Mouse (Mus musculus) MEL (cell line): ENCODE measurements around the gene S100a13. TPM values are rescaled to one million over a fixed set of nuclear protein-coding genes. Genes with fewer than 3 reads are reported as not detected.

Experiments
- DNase-seq: peaks from one replicate; pipeline ENCODE4 v3.0.0; 2011; ENCODE audit warnings: low read depth, low spot score
- H3K27ac ChIP-seq: 2 replicates; pipeline ENCODE4 v1.5.1; 2012; ENCODE audit warnings: low read depth, mild to moderate bottlenecking, control low read depth, low read length, moderate library complexity; ENCODE audit not compliant: control insufficient read depth
- H3K27me3 ChIP-seq, 2 experiments: fragments of 150-350 bp in 1 of 2; sonication (generic) in 1 of 2; 2 replicates each; pipeline ENCODE4 v1.6.1; 2012; ENCODE audit warnings: low read length in 2 of 2, mild to moderate bottlenecking in 2 of 2, improper control_type of control experiment in 1 of 2, moderate library complexity in 1 of 2; ENCODE audit not compliant: insufficient read depth in 2 of 2, control insufficient read depth in 1 of 2
- H3K36me3 ChIP-seq, 2 experiments: 2 replicates each; pipeline ENCODE4 v1.6.1; 2012 to 2014; ENCODE audit warnings: low read length in 2 of 2, improper control_type of control experiment in 1 of 2, inconsistent platforms in 1 of 2, mild to moderate bottlenecking in 1 of 2; ENCODE audit not compliant: insufficient read depth in 2 of 2, control insufficient read depth in 1 of 2
- H3K4me1 ChIP-seq, 2 experiments: fragments of 150-350 bp in 1 of 2; sonication (generic) in 1 of 2; 2 replicates each; pipeline ENCODE4 v1.6.1; 2012; ENCODE audit warnings: low read length in 2 of 2, improper control_type of control experiment in 1 of 2, mild to moderate bottlenecking in 1 of 2; ENCODE audit not compliant: insufficient read depth in 2 of 2, control insufficient read depth in 1 of 2
- H3K4me3 ChIP-seq, 2 experiments: fragments of 150-350 bp in 1 of 2; sonication (generic) in 1 of 2; 2 replicates each; pipeline ENCODE4 v1.5.1; 2012; ENCODE audit warnings: low read depth in 2 of 2, low read length in 2 of 2, mild to moderate bottlenecking in 2 of 2, moderate library complexity in 2 of 2, control low read depth in 1 of 2, improper control_type of control experiment in 1 of 2; ENCODE audit not compliant: control insufficient read depth in 1 of 2, insufficient read depth in 1 of 2
- H3K79me2 ChIP-seq: 2 replicates; pipeline ENCODE4 v1.6.1; 2012; ENCODE audit warnings: mild to moderate bottlenecking, low read length, moderate library complexity; ENCODE audit not compliant: control insufficient read depth, poor library complexity, insufficient read depth
- H3K9ac ChIP-seq: 2 replicates; pipeline ENCODE4 v1.6.1; 2012; ENCODE audit warnings: low read depth, mild to moderate bottlenecking, control low read depth, low read length, moderate library complexity; ENCODE audit not compliant: control insufficient read depth, poor library complexity, severe bottlenecking
- H3K9me3 ChIP-seq: fragments of 150-350 bp; sonication (generic); replicated peaks from 2 replicates; pipeline ENCODE4 v1.6.1; 2012; ENCODE audit warnings: mild to moderate bottlenecking, low read length, improper control_type of control experiment, moderate library complexity; ENCODE audit not compliant: insufficient read depth
- CHD1 ChIP-seq: IDR thresholded peaks from 2 replicates; pipeline ENCODE4 v1.6.1; 2012; ENCODE audit warnings: low read depth, mild to moderate bottlenecking, inconsistent platforms, low read length, improper control_type of control experiment
- CHD2 ChIP-seq: IDR thresholded peaks from 2 replicates; pipeline ENCODE4 v1.6.1; 2011; ENCODE audit warnings: low read length, improper control_type of control experiment
- E2F4 ChIP-seq: IDR thresholded peaks from 2 replicates; pipeline ENCODE4 v1.6.1; 2011; ENCODE audit warnings: low read depth, low read length, improper control_type of control experiment, borderline replicate concordance
- ELF1 ChIP-seq: IDR thresholded peaks from 2 replicates; pipeline ENCODE4 v1.6.1; 2014; ENCODE audit warnings: low read depth, mild to moderate bottlenecking, inconsistent platforms, low read length, improper control_type of control experiment, moderate library complexity
- EP300 ChIP-seq, 2 experiments: IDR thresholded peaks; 2 replicates each; pipeline ENCODE4 v1.6.1; 2011; ENCODE audit warnings: improper control_type of control experiment in 2 of 2, low read length in 2 of 2, low read depth in 1 of 2, mild to moderate bottlenecking in 1 of 2
- ETS1 ChIP-seq: IDR thresholded peaks from 2 replicates; pipeline ENCODE4 v1.6.1; 2012; ENCODE audit warnings: low read depth, mild to moderate bottlenecking, inconsistent platforms, low read length, improper control_type of control experiment, moderate library complexity
- GABPA ChIP-seq: IDR thresholded peaks from 2 replicates; pipeline ENCODE4 v1.6.1; 2012; ENCODE audit warnings: low read depth, mild to moderate bottlenecking, inconsistent platforms, low read length, improper control_type of control experiment, moderate library complexity
- GATA1 ChIP-seq: IDR thresholded peaks from 2 replicates; pipeline ENCODE4 v1.6.1; 2011; ENCODE audit warnings: low read depth, low read length, improper control_type of control experiment
- HCFC1 ChIP-seq: IDR thresholded peaks from 2 replicates; pipeline ENCODE4 v1.6.1; 2012; ENCODE audit warnings: low read depth, mild to moderate bottlenecking, inconsistent platforms, low read length, improper control_type of control experiment, moderate library complexity
- JUND ChIP-seq: IDR thresholded peaks from 2 replicates; pipeline ENCODE4 v1.6.1; 2011; ENCODE audit warnings: low read depth, mild to moderate bottlenecking, improper control_type of control experiment, low read length
- KAT2A ChIP-seq: conservative IDR thresholded peaks from 2 replicates; pipeline ENCODE4 v1.6.1; 2012; ENCODE audit warnings: low read depth, low read length, improper control_type of control experiment, inconsistent platforms
- MAFK ChIP-seq: IDR thresholded peaks from 2 replicates; pipeline ENCODE4 v1.6.1; 2011; ENCODE audit warnings: low read depth, mild to moderate bottlenecking, low read length, improper control_type of control experiment, borderline replicate concordance
- MAX ChIP-seq: IDR thresholded peaks from 2 replicates; pipeline ENCODE4 v1.6.1; 2011; ENCODE audit warnings: low read length, improper control_type of control experiment
- MAZ ChIP-seq: IDR thresholded peaks from 2 replicates; pipeline ENCODE4 v1.6.1; 2012; ENCODE audit warnings: low read depth, mild to moderate bottlenecking, inconsistent platforms, low read length, improper control_type of control experiment
- MEF2A ChIP-seq: IDR thresholded peaks from 2 replicates; pipeline ENCODE4 v1.6.1; 2014; ENCODE audit warnings: low read depth, mild to moderate bottlenecking, inconsistent platforms, low read length, improper control_type of control experiment; ENCODE audit not compliant: poor library complexity, insufficient replicate concordance, severe bottlenecking; ENCODE audit errors: extremely low read depth
- MXI1 ChIP-seq: IDR thresholded peaks from 2 replicates; pipeline ENCODE4 v1.6.1; 2011; ENCODE audit warnings: mild to moderate bottlenecking, low read depth, low read length, improper control_type of control experiment
- MYC ChIP-seq: IDR thresholded peaks from 2 replicates; pipeline ENCODE4 v1.6.1; 2011; ENCODE audit warnings: low read depth, mild to moderate bottlenecking, low read length, improper control_type of control experiment, moderate library complexity
- NELFE ChIP-seq: IDR thresholded peaks from 2 replicates; pipeline ENCODE4 v1.6.1; 2011; ENCODE audit warnings: low read depth, low read length, improper control_type of control experiment
- NRF1 ChIP-seq: IDR thresholded peaks from 2 replicates; pipeline ENCODE4 v1.6.1; 2014; ENCODE audit warnings: low read depth, mild to moderate bottlenecking, inconsistent platforms, low read length, improper control_type of control experiment, moderate library complexity; ENCODE audit not compliant: poor library complexity, insufficient read depth, severe bottlenecking
- POLR2A ChIP-seq, 2 experiments: IDR thresholded peaks; 2 replicates each; pipeline ENCODE4 v1.6.1; 2011 to 2012; ENCODE audit warnings: low read length in 2 of 2, mild to moderate bottlenecking in 2 of 2, control low read depth in 1 of 2, improper control_type of control experiment in 1 of 2, low read depth in 1 of 2, moderate library complexity in 1 of 2; ENCODE audit not compliant: control insufficient read depth in 1 of 2, insufficient read depth in 1 of 2, poor library complexity in 1 of 2
- POLR2AphosphoS2 ChIP-seq: IDR thresholded peaks from 2 replicates; pipeline ENCODE4 v1.6.1; 2011; ENCODE audit warnings: low read length, improper control_type of control experiment
- RAD21 ChIP-seq: IDR thresholded peaks from 2 replicates; pipeline ENCODE4 v1.6.1; 2011; ENCODE audit warnings: mild to moderate bottlenecking, low read depth, low read length, improper control_type of control experiment
- RCOR1 ChIP-seq: IDR thresholded peaks from 2 replicates; pipeline ENCODE4 v1.6.1; 2012; ENCODE audit warnings: low read depth, mild to moderate bottlenecking, inconsistent platforms, low read length, improper control_type of control experiment
- SIN3A ChIP-seq: IDR thresholded peaks from 2 replicates; pipeline ENCODE4 v1.6.1; 2012; ENCODE audit warnings: low read length, improper control_type of control experiment, inconsistent platforms
- SMC3 ChIP-seq: IDR thresholded peaks from 2 replicates; pipeline ENCODE4 v1.6.1; 2011; ENCODE audit warnings: low read depth, low read length, improper control_type of control experiment
- TAL1 ChIP-seq: IDR thresholded peaks from 2 replicates; pipeline ENCODE4 v1.6.1; 2012; ENCODE audit warnings: mild to moderate bottlenecking, inconsistent platforms, low read length, moderate library complexity, mixed read lengths
- TBP ChIP-seq: IDR thresholded peaks from 2 replicates; pipeline ENCODE4 v1.8.0; 2011; ENCODE audit warnings: low read depth, low read length, improper control_type of control experiment
- TCF12 ChIP-seq: IDR thresholded peaks from 2 replicates; pipeline ENCODE4 v1.6.1; 2014; ENCODE audit warnings: low read depth, mild to moderate bottlenecking, inconsistent platforms, low read length, improper control_type of control experiment, moderate library complexity
- UBTF ChIP-seq: IDR thresholded peaks from 2 replicates; pipeline ENCODE4 v1.6.1; 2012; ENCODE audit warnings: low read depth, mild to moderate bottlenecking, inconsistent platforms, low read length, improper control_type of control experiment, moderate library complexity, borderline replicate concordance; ENCODE audit not compliant: insufficient read depth
- USF1 ChIP-seq: IDR thresholded peaks from 2 replicates; pipeline ENCODE4 v1.6.1; 2014; ENCODE audit warnings: low read depth, mild to moderate bottlenecking, inconsistent platforms, low read length, improper control_type of control experiment, moderate library complexity
- USF2 ChIP-seq, 2 experiments: IDR thresholded peaks; 2 replicates each; pipeline ENCODE4 v1.6.1; 2011 to 2012; ENCODE audit warnings: improper control_type of control experiment in 2 of 2, low read length in 2 of 2, borderline replicate concordance in 1 of 2, inconsistent platforms in 1 of 2, low read depth in 1 of 2, mild to moderate bottlenecking in 1 of 2; ENCODE audit not compliant: insufficient read depth in 1 of 2
- ZC3H11A ChIP-seq: IDR thresholded peaks from 2 replicates; pipeline ENCODE4 v1.6.1; 2012; ENCODE audit warnings: low read depth, mild to moderate bottlenecking, inconsistent platforms, low read length, improper control_type of control experiment
- ZKSCAN1 ChIP-seq: IDR thresholded peaks from 2 replicates; pipeline ENCODE4 v1.6.1; 2012; ENCODE audit warnings: low read depth, mild to moderate bottlenecking, inconsistent platforms, low read length, improper control_type of control experiment, moderate library complexity
- ZMIZ1 ChIP-seq: IDR thresholded peaks from 2 replicates; pipeline ENCODE4 v1.6.1; 2012; ENCODE audit warnings: low read depth, mild to moderate bottlenecking, inconsistent platforms, low read length, improper control_type of control experiment, moderate library complexity
- ZNF384 ChIP-seq: IDR thresholded peaks from 2 replicates; pipeline ENCODE4 v1.6.1; 2012; ENCODE audit warnings: low read depth, mild to moderate bottlenecking, inconsistent platforms, low read length, improper control_type of control experiment
- polyA plus RNA-seq, 2 experiments: library from polyadenylated mRNA; stranded (reverse) in 1 of 2; unstranded in 1 of 2; fragments of >175 nt in 1 of 2; fragments of >200 nt in 1 of 2; gene quantifications; 2 replicates each; pipeline versions ENCODE4 v1.2.1 to v1.2.4; 2012; ENCODE audit warnings: low replicate concordance in 2 of 2, low read depth in 1 of 2; ENCODE audit not compliant: insufficient read length in 2 of 2, insufficient read depth in 1 of 2, missing spikeins in 1 of 2
- total RNA-seq: library from RNA; depleted of rRNA; stranded (reverse); fragments of 300-350 nt; gene quantifications from 2 replicates; pipeline ENCODE4 v1.2.3, GENCODE M21; 2012

The S100a13 gene
- total and polyA plus RNA-seq, 3 experiments: 22.0 to 29.9 TPM; not detected in 1

GRCm38 (mm10) chr3:90508950-90509746, 5.1 kb upstream of the S100a13 start, which contains the start of gene Chtop:
Chtop (minus strand) TSS chr3:90509498.
- no peaks in the 10 kb centered on the region for H3K27me3 ChIP-seq
- H3K4me1 ChIP-seq: peaks cover 2 to 24% of the 10 kb centered on the region in 2 experiments; a peak in 3 of 4 replicates
- peak within 1 kb of the TSS; percentile 96 for H3K9ac ChIP-seq
- H3K4me3 ChIP-seq: peak within 1 kb of the TSS; percentile 83 to 93
- H3K79me2 ChIP-seq: peaks cover 27% of the 10 kb centered on the region
- H3K27ac ChIP-seq: peak within 1 kb of the TSS; percentile 83
- DNase-seq: peak; percentile 100
- H3K9me3 ChIP-seq: no peaks in the 10 kb centered on the region
- H3K36me3 ChIP-seq: peaks cover 32 to 36% of the 10 kb centered on the region in 2 experiments
- TF ChIP-seq E2F4: peak; percentile 72; the same call in 1 of the 2 replicates
- peak; percentile 77 to 80 for TF ChIP-seq POLR2A (IDR thresholded peaks at IDR 0.05; ENCODE audit: control insufficient read depth in 1 of 2, insufficient read depth in 1 of 2, low read depth in 1 of 2, low read length in 2 of 2, poor library complexity in 1 of 2)
- TF ChIP-seq ELF1: peak; percentile 69
- TF ChIP-seq MYC: peak; percentile 84
- TF ChIP-seq MEF2A: 0 out of 2 replicates have a peak, but pooled peaks have one; percentile 41
- TF ChIP-seq TAL1: no peak
- TF ChIP-seq CHD2: no peak
- peak; percentile 86 for TF ChIP-seq NELFE
- peak; percentile 36; the same call in 1 of the 2 replicates for TF ChIP-seq GABPA
- TF ChIP-seq GATA1: peak; percentile 37; the same call in 1 of the 2 replicates
- TF ChIP-seq ZNF384: no peak
- peak; percentile 94 for TF ChIP-seq POLR2AphosphoS2
- no peak for TF ChIP-seq JUND
- TF ChIP-seq RAD21: no peak
- TF ChIP-seq EP300 (IDR thresholded peaks at IDR 0.05; ENCODE audit: low read depth in 1 of 2, low read length in 2 of 2): peak in 1 of 2 experiments; percentile 10; a peak in 1 of 4 replicates
- TF ChIP-seq RCOR1: no peak; the same call in none of the 2 replicates
- TF ChIP-seq HCFC1: peak; percentile 86
- TF ChIP-seq MXI1: peak; percentile 63; the same call in 1 of the 2 replicates
- peak; percentile 6; the same call in 1 of the 2 replicates for TF ChIP-seq MAZ
- TF ChIP-seq KAT2A: peak; percentile 55
- peak; percentile 72 for TF ChIP-seq TBP
- no peak; the same call in 1 of the 2 replicates for TF ChIP-seq CHD1
- TF ChIP-seq MAX: peak; percentile 90
- no peak for TF ChIP-seq ZKSCAN1
- peak; percentile 81 for TF ChIP-seq SIN3A
- no peak for TF ChIP-seq USF2 (IDR thresholded peaks at IDR 0.05; ENCODE audit: borderline replicate concordance in 1 of 2, insufficient read depth in 1 of 2, low read depth in 1 of 2, low read length in 2 of 2)
- TF ChIP-seq MAFK: no peak
- TF ChIP-seq UBTF: no peak
- peak; percentile 81 for TF ChIP-seq NRF1
- TF ChIP-seq ZMIZ1: peak; percentile 58
- peak; percentile 59 for TF ChIP-seq USF1
- peak; percentile 18; the same call in 1 of the 2 replicates for TF ChIP-seq ETS1
- TF ChIP-seq ZC3H11A: peak; percentile 96
- peak; percentile 55 for TF ChIP-seq TCF12
- no peak for TF ChIP-seq SMC3
